Mouse (Mus musculus): ENCODE measurements around the gene Crybg3. TPM values are rescaled to one million over a fixed set of nuclear protein-coding genes. Genes with fewer than 3 reads are reported as not detected.
A peak's percentile ranks its signal among the peaks of the same experiment; 100 is the strongest.

Gene Crybg3
- polyA plus RNA-seq (2015; fragmentation: Nextera tagmentation; extraction: Ambion mirVana): 5.4 and 6.0 TPM in 2 replicates

DNA sequence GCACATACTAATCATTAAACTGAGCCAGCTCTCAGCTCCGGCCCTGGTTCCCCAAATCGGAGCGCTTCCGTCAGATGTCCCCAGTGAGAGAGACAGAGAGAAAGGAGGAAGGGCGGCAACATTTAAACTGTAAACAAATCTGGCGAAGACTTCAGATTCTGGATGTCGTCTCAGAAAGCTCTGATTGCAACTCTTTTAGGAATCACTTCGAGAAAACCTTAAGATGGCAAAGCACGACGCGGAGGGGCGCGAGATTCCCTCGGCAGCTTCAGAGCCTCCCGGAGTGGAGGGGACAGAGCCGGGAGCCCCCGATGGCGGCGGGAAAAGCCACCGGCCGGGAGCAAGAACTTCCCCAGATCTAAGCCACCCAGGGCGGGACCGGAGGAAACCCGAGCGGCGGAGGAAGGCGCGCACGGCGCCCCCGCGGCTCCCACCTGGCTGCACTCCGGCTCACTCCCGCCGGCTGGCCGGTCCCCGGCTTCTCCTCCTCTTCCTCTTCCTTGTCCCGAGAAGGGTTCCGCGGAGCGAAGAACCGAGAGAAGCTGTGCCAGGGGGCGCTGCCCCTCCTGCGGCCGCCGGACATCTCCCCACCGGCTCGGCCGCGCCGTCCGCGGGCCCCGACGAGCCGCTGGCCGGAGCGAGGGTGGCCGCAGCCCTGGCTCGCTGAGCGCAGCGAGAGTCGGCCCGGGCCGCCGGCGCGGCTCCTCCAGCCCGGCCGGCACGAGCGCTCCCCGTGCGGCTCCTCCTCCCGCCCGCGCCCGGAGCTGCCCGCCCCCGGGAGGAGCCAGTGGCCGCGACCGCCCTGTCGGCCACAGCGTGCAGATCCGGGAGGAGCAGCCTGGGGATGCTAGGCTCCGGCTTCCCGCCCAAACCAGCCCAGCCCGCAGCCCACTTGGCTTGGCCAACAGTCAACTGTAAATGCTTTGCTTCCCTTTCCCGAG, at the start of gene Crybg3:
Gene Crybg3, minus strand, starts transcription at position 669 of the 941 bp plus-strand sequence.
- Histone ChIP-seq H3K4me1 (peaks cover 9% of the 10 kb centered on the region), H3K36me3 (no peaks in the 10 kb centered on the region), H3K27ac (peak within 1 kb of the TSS; percentile 92), H3K4me2 (peak within 1 kb of the TSS; percentile 64), H3K4me3 (peak within 1 kb of the TSS; percentile 88), H3K9ac (peak within 1 kb of the TSS; percentile 88), H3K27me3 (no peaks in the 10 kb centered on the region), H3K9me3 (no peaks in the 10 kb centered on the region)
- ATAC-seq (ENCODE audit: borderline replicate concordance, extremely low read depth, low FRiP score, low TSS enrichment): peak; percentile 98
- under 1% methylated on average over 64 of the region's 90 CpGs for WGBS

DNA sequence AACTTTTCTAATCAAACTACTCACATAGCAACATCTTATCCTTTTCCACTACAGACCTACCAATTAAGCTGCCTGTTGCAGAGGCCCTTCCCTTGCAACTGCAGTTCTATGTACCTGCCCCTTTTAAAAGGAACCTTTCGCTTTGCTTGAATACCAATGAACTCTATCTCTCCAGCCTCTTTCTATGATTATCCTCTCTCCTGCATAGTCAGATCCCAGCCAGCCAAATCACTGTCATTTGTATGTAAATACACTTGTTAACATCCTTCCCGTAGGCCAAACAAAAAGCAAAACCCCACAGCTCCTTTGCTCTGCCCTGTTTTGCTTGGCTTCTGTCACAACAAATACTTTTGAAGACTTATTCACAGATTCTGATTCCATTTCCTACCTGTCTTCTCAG, 43.0 kb upstream of the Crybg3 start:
- no peak for ATAC-seq (ENCODE audit: borderline replicate concordance, extremely low read depth, low FRiP score, low TSS enrichment)
- Histone ChIP-seq H3K4me2 (no peak overlapping the region), H3K9ac (no peak overlapping the region), H3K4me1 (no peaks in the 10 kb centered on the region), H3K27ac (no peak overlapping the region), H3K4me3 (no peak overlapping the region), H3K27me3 (no peaks in the 10 kb centered on the region), H3K36me3 (no peaks in the 10 kb centered on the region), H3K9me3 (no peaks in the 10 kb centered on the region)
- 62% methylated on average over 2 of the region's 2 CpGs for WGBS

DNA sequence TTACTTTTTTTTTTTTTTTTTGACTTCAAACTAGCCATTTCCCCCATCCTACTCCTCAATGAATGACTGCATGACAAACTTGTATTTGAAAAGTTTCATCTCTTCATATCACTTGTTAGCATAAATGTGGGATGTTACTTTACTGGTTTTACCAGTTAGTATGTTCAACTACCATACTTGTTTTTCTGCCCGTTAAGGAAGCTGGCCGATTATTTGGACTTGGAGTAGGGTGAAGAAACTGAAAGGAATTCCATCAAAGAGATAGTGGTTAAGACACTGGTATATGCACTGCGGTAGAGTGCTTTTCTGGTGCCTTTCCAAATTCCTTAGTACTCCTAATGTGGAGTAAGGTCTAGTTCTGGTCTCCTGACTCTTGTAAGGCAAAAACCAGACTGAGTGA, 39.2 kb upstream of the Crybg3 start:
- Histone ChIP-seq H3K9me3 (no peaks in the 10 kb centered on the region), H3K4me3 (no peak overlapping the region; the same call in 1 of the 2 replicates), H3K27me3 (no peaks in the 10 kb centered on the region), H3K36me3 (no peaks in the 10 kb centered on the region), H3K9ac (no peak overlapping the region), H3K4me1 (no peaks in the 10 kb centered on the region), H3K4me2 (no peak overlapping the region), H3K27ac (no peak overlapping the region)
- WGBS: 71% methylated on average over 3 of the region's 3 CpGs
- no peak for ATAC-seq (ENCODE audit: borderline replicate concordance, extremely low read depth, low FRiP score, low TSS enrichment)

DNA sequence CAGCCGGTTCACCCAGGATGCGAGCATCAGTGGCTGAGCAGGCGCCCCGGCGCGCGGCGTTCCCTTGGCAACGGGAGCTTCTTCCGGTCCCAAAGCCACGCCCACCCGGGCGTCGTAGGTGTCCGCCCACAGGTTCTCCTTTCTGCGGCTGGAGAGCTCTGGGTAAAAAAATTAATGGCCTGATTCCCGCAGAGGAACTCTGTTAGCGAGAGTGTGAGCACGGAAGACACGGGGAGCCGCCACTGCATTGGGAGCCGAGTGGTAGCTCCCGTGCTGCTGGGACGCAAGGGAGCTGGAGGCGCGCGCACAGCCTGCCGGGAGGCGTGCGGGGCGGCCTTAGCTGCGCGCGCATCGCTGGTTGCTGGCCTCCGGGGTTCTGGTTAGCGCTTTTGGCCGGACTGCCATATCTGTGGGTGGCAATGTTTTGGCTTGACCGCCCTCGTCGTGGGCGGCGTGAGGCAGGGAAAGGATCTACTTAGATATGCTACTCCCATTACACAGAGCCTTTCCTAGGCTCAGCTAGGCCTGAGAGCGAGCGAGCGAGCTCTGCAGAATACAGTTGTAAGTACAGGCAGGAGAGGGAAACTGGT, 38.4 kb upstream of the Crybg3 start, which contains the start of gene Arl6:
Gene Arl6, minus strand, starts transcription at position 290 of the 590 bp plus-strand sequence.
- H3K27me3 ChIP-seq: no peaks in the 10 kb centered on the region
- peak within 1 kb of the TSS; percentile 65 for H3K4me3 ChIP-seq
- H3K36me3 ChIP-seq: no peaks in the 10 kb centered on the region
- H3K9ac ChIP-seq: peak within 1 kb of the TSS; percentile 59
- H3K4me2 ChIP-seq: peak within 1 kb of the TSS; percentile 80
- H3K4me1 ChIP-seq: no peaks in the 10 kb centered on the region
- H3K9me3 ChIP-seq: no peaks in the 10 kb centered on the region
- WGBS: under 1% methylated on average over 46 of the region's 46 CpGs
- ATAC-seq (ENCODE audit: borderline replicate concordance, extremely low read depth, low FRiP score, low TSS enrichment): peak; percentile 98
- peak within 1 kb of the TSS; percentile 99 for H3K27ac ChIP-seq

DNA sequence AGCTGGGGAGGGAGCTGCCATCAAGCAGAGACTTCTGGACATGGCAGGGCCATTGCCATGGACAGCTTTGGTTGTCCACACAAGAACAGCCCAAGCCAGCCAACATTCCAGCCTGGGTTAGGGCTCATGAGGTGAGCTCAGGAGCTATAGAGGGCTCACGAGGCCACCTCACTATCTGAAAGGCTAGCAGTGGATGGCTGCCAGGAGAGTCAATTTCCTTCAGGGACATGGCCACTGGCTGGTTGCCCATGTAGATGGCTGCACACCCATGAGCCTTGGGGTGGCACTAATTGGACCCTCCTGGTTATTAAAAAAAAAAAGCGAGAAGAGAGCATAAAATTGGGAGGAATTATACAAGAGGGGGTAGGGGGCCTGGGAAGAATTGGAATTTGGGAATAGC, 33.8 kb upstream of the Crybg3 start:
- peaks cover 4% of the 10 kb centered on the region; the same call in 1 of the 2 replicates for H3K36me3 ChIP-seq
- no peaks in the 10 kb centered on the region for H3K4me1 ChIP-seq
- H3K4me2 ChIP-seq: no peak overlapping the region
- no peaks in the 10 kb centered on the region for H3K9me3 ChIP-seq
- no peak overlapping the region for H3K9ac ChIP-seq
- 80% methylated on average over 2 of the region's 2 CpGs for WGBS
- H3K27me3 ChIP-seq: no peaks in the 10 kb centered on the region
- H3K27ac ChIP-seq: no peak overlapping the region
- no peak overlapping the region for H3K4me3 ChIP-seq
- ATAC-seq (ENCODE audit: borderline replicate concordance, extremely low read depth, low FRiP score, low TSS enrichment): no peak

DNA sequence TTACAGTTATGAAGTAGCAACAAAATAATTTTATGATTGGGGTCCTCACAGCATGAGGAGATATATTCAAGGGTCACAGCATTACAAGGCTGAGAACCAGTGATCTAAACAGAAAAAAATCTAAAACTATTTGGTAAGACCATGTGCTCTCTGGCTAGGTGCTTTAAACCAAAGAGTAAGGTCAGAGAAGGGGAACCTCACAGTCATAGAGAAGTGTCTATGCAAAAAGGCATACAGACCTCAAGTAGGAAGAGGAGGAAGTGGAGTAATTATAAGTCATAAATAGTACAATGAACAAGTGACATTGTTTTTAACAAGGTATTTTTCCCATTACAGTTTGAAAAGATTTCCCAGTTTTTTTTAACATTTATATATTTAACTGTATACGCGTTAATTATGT, 20.8 kb upstream of the Crybg3 start:
- H3K4me3 ChIP-seq: no peak overlapping the region
- no peak overlapping the region for H3K27ac ChIP-seq
- ATAC-seq (ENCODE audit: borderline replicate concordance, extremely low read depth, low FRiP score, low TSS enrichment): no peak
- no peaks in the 10 kb centered on the region for H3K27me3 ChIP-seq
- WGBS: 100% methylated on average over 2 of the region's 2 CpGs
- no peaks in the 10 kb centered on the region for H3K9me3 ChIP-seq
- no peaks in the 10 kb centered on the region for H3K4me1 ChIP-seq
- H3K9ac ChIP-seq: no peak overlapping the region
- H3K4me2 ChIP-seq: no peak overlapping the region
- no peaks in the 10 kb centered on the region for H3K36me3 ChIP-seq

GRCm38 (mm10) chr16:59617167-59617566, 16.4 kb upstream of the Crybg3 start:
- no peak for ATAC-seq (ENCODE audit: borderline replicate concordance, extremely low read depth, low FRiP score, low TSS enrichment)
- H3K9ac ChIP-seq: no peak overlapping the region
- H3K4me1 ChIP-seq: no peaks in the 10 kb centered on the region
- no peaks in the 10 kb centered on the region for H3K9me3 ChIP-seq
- H3K36me3 ChIP-seq: no peaks in the 10 kb centered on the region
- no peak overlapping the region for H3K4me2 ChIP-seq
- WGBS: 28% methylated on average over 3 of the region's 3 CpGs
- H3K27ac ChIP-seq: no peak overlapping the region
- no peak overlapping the region for H3K4me3 ChIP-seq
- H3K27me3 ChIP-seq: no peaks in the 10 kb centered on the region

- no peak overlapping the region for H3K4me3 ChIP-seq
- H3K4me2 ChIP-seq: no peak overlapping the region
- H3K9ac ChIP-seq: no peak overlapping the region
- no peaks in the 10 kb centered on the region for H3K27me3 ChIP-seq
- ATAC-seq (ENCODE audit: borderline replicate concordance, extremely low read depth, low FRiP score, low TSS enrichment): no peak
- H3K36me3 ChIP-seq: no peaks in the 10 kb centered on the region
- no peak overlapping the region for H3K27ac ChIP-seq
- no peaks in the 10 kb centered on the region for H3K9me3 ChIP-seq
- 73% methylated on average over 3 of the region's 3 CpGs for WGBS
- H3K4me1 ChIP-seq: no peaks in the 10 kb centered on the region
Observed at GRCm38 (mm10) chr16:59615675-59616074, 14.9 kb upstream of the Crybg3 start.

DNA sequence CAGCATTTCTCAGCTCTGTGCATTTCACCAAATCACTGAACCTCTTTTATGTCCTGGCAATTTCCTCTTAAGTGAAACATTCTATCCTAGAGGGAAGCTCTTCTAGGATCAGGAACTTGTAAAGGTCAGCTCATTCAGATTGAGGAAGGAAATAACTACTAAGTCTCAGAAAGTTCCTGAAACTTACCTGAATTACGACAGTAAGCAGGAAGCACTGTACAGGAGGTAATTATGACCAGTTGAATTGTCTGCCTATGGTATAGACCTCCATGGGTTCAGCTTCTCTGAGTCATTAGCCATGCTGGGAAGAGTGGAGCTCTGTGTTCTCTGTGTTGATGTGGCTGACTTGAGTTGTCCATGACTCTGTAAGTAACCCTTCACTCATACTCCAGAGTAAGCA, 10.0 kb upstream of the Crybg3 start:
- H3K4me1 ChIP-seq: no peaks in the 10 kb centered on the region
- WGBS: 71% methylated on average over 1 of the region's 1 CpGs
- H3K4me3 ChIP-seq: no peak overlapping the region
- H3K27me3 ChIP-seq: no peaks in the 10 kb centered on the region
- no peaks in the 10 kb centered on the region; the same call in 1 of the 2 replicates for H3K36me3 ChIP-seq
- H3K27ac ChIP-seq: no peak overlapping the region
- no peaks in the 10 kb centered on the region for H3K9me3 ChIP-seq
- no peak for ATAC-seq (ENCODE audit: borderline replicate concordance, extremely low read depth, low FRiP score, low TSS enrichment)
- no peak overlapping the region for H3K4me2 ChIP-seq
- no peak overlapping the region for H3K9ac ChIP-seq

DNA sequence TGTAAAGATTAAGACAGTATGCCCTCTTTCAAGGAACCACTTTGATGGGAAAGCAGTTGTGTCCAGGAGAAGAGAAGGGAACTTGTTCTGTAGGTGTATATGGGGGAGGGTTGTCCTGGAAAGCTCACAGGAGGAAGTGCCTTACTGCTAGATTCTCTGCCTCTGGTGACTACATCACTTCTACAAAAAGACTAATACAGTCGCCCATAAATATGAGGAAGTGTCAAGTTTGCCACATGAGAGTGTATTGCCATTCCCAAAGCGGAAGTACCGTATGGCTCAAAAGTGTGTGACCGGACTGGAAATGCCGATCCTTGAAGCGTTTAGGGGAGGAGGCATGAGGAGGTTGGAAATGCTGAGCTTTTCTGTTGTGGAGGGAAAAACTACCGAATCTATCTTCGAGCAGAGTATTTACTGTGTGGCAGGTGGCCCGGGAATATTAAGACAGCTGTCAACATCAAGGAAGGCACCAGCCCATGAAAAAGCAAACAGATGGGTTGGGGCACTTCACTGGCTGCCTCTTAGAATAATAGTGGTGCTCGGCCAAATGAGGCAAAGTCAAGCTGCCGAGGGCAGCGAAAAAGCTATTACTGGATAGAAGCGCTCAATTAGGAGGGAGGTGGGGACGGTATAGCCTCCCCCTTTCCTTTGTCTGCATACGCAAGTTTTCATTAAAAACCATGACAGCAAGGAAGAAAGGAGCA, 3.5 kb upstream of the Crybg3 start:
- Histone ChIP-seq H3K36me3 (no peaks in the 10 kb centered on the region), H3K4me3 (no peak overlapping the region), H3K4me2 (no peak overlapping the region), H3K4me1 (peaks cover 9% of the 10 kb centered on the region), H3K9me3 (no peaks in the 10 kb centered on the region), H3K9ac (no peak overlapping the region), H3K27me3 (no peaks in the 10 kb centered on the region), H3K27ac (no peak overlapping the region)
- 56% methylated on average over 15 of the region's 15 CpGs for WGBS
- no peak for ATAC-seq (ENCODE audit: borderline replicate concordance, extremely low read depth, low FRiP score, low TSS enrichment)

DNA sequence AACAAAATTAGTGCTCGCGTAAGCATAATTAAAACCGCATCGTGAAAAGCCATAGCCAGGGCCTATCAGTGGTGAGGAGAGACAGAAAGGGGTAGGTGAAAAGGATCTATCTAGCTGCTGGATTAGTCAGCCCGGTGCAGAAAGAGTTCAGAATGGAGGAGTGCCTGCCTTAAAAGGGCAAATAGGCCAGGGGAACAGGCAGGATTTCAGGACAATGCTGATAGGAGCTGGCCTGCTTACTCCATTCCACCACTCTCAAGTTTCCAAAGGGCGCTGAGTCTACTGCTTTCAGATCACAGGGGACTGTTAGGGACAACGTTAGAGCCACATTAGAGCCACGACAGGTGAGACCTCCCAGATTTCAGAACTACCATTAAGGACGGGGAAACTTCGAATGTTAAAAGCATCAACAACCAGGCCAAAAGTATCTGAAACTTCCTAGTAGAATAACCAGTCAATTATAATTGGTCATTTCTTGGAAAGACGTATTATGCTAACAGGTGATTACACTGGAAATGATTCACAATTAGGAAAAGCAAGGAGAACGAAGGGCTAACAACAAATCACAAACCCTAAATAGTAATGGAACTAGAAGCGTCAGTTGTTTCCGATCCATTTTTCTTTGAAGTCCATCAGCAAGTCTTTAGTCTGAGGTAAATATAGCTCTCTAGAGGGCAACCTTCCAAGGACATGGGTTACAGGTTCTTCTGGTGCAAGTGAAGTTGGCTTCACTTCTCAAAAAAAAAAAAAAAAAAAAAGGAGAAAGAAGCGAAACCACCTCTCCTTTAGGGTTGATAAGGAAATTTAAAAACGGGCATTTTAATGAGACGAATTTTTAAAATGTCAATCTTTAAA, 1.1 kb downstream of the Crybg3 start:
- H3K9ac ChIP-seq: peak overlapping the region; percentile 88
- peak overlapping the region; percentile 64 for H3K4me2 ChIP-seq
- no peak for ATAC-seq (ENCODE audit: borderline replicate concordance, extremely low read depth, low FRiP score, low TSS enrichment)
- 23% methylated on average over 17 of the region's 17 CpGs for WGBS
- H3K27me3 ChIP-seq: no peaks in the 10 kb centered on the region
- H3K4me1 ChIP-seq: peaks cover 12% of the 10 kb centered on the region
- H3K4me3 ChIP-seq: peak overlapping the region; percentile 88
- H3K9me3 ChIP-seq: no peaks in the 10 kb centered on the region
- H3K27ac ChIP-seq: peak overlapping the region; percentile 92; the same call in 1 of the 2 replicates
- no peaks in the 10 kb centered on the region for H3K36me3 ChIP-seq
